Mouse (Mus musculus): Measurements from ENCODE around the gene Epas1.

The Epas1 gene

GRCm38 (mm10) chr17:86755581-86756195 lies 2.2 kb downstream of the Epas1 start:
- no peak for DNase-seq (ENCODE audit: low spot score in 2 of 2)

GRCm38 (mm10) chr17:86757621-86758020 lies 4.1 kb downstream of the Epas1 start:
- no peak for DNase-seq (ENCODE audit: low spot score in 2 of 2)

- DNase-seq (ENCODE audit: low spot score in 2 of 2) = no peak
Observed at GRCm38 (mm10) chr17:86761859-86762258, 8.4 kb downstream of the Epas1 start.

GRCm38 (mm10) chr17:86762479-86763242 lies 9.2 kb downstream of the Epas1 start:
- DNase-seq (ENCODE audit: low spot score in 2 of 2) = no peak

GRCm38 (mm10) chr17:86765762-86766404 lies 12.4 kb downstream of the Epas1 start:
- no peak for DNase-seq (ENCODE audit: low spot score in 2 of 2)

GRCm38 (mm10) chr17:86766412-86766811 lies 12.9 kb downstream of the Epas1 start:
- no peak for DNase-seq (ENCODE audit: low spot score in 2 of 2)

- DNase-seq (ENCODE audit: low spot score in 2 of 2) = no peak
Observed at GRCm38 (mm10) chr17:86768596-86768995, 15.1 kb downstream of the Epas1 start.

- no peak for DNase-seq (ENCODE audit: low spot score in 2 of 2)
Observed at GRCm38 (mm10) chr17:86769330-86770211, 16.1 kb downstream of the Epas1 start.

GRCm38 (mm10) chr17:86770848-86771247 lies 17.3 kb downstream of the Epas1 start:
- no peak for DNase-seq (ENCODE audit: low spot score in 2 of 2)

- no peak for DNase-seq (ENCODE audit: low spot score in 2 of 2)
Observed at GRCm38 (mm10) chr17:86772035-86772434, 18.5 kb downstream of the Epas1 start.

- no peak for DNase-seq (ENCODE audit: low spot score in 2 of 2)
Observed at GRCm38 (mm10) chr17:86772929-86773588, 19.6 kb downstream of the Epas1 start.

- no peak for DNase-seq (ENCODE audit: low spot score in 2 of 2)
Observed at GRCm38 (mm10) chr17:86776538-86776937, 23.0 kb downstream of the Epas1 start.

GRCm38 (mm10) chr17:86778147-86778546 lies 24.6 kb downstream of the Epas1 start:
- no peak for DNase-seq (ENCODE audit: low spot score in 2 of 2)

- DNase-seq (ENCODE audit: low spot score in 2 of 2) = peak; percentile 32 to 34
Observed at GRCm38 (mm10) chr17:86779191-86780130, 26.0 kb downstream of the Epas1 start.

- DNase-seq (ENCODE audit: low spot score in 2 of 2) = no peak
Observed at GRCm38 (mm10) chr17:86780708-86781318, 27.3 kb downstream of the Epas1 start.

- no peak for DNase-seq (ENCODE audit: low spot score in 2 of 2)
Observed at GRCm38 (mm10) chr17:86781755-86782400, 28.4 kb downstream of the Epas1 start.

- DNase-seq (ENCODE audit: low spot score in 2 of 2) = no peak
Observed at GRCm38 (mm10) chr17:86784405-86784977, 31.0 kb downstream of the Epas1 start.

GRCm38 (mm10) chr17:86785612-86786011 lies 32.1 kb downstream of the Epas1 start:
- no peak for DNase-seq (ENCODE audit: low spot score in 2 of 2)

GRCm38 (mm10) chr17:86786496-86786895 lies 33.0 kb downstream of the Epas1 start:
- DNase-seq (ENCODE audit: low spot score in 2 of 2) = no peak
